Mouse (Mus musculus) cerebellum, adult (tissue): ENCODE data around the gene Lbr.

Experiments
- ATAC-seq: cut with Nextera tagmentation; 2 replicates; pipeline ENCODE4 v1.9.2; 2017; ENCODE audit warnings: mild to moderate bottlenecking, moderate library complexity, mixed read lengths; ENCODE audit not compliant: insufficient number of reproducible peaks, low FRiP score, low TSS enrichment

The Lbr gene

GRCm38 (mm10) chr1:181842781-181843180, at the start of gene Lbr:
TSS of gene Lbr (minus strand) at chr1:181843046.
- peak; percentile 16; the same call in 1 of the 2 replicates for ATAC-seq

- no peak for ATAC-seq
These were observed 46.8 kb upstream of the Lbr start for GRCm38 (mm10) chr1:181889670-181890069.

GRCm38 (mm10) chr1:181888801-181889200, 46.0 kb upstream of the Lbr start:
- peak; percentile 83 for ATAC-seq

- ATAC-seq: peak; percentile 70
These were observed 38.7 kb upstream of the Lbr start for GRCm38 (mm10) chr1:181881532-181881931.

- no peak for ATAC-seq
These were observed 38.0 kb upstream of the Lbr start for GRCm38 (mm10) chr1:181880752-181881325.

GRCm38 (mm10) chr1:181878436-181878835, 35.6 kb upstream of the Lbr start:
- no peak for ATAC-seq

- ATAC-seq: no peak
These were observed 34.2 kb upstream of the Lbr start for GRCm38 (mm10) chr1:181877088-181877487.

GRCm38 (mm10) chr1:181876656-181877055, 33.8 kb upstream of the Lbr start:
- ATAC-seq: no peak

GRCm38 (mm10) chr1:181873086-181873920, 30.5 kb upstream of the Lbr start:
- ATAC-seq: no peak

- ATAC-seq: no peak
These were observed 29.8 kb upstream of the Lbr start for GRCm38 (mm10) chr1:181872639-181873038.

GRCm38 (mm10) chr1:181866429-181867280, 23.8 kb upstream of the Lbr start:
- no peak for ATAC-seq

GRCm38 (mm10) chr1:181865863-181866216, 23.0 kb upstream of the Lbr start:
- no peak for ATAC-seq

GRCm38 (mm10) chr1:181864971-181865862, 22.4 kb upstream of the Lbr start:
- no peak for ATAC-seq

- no peak for ATAC-seq
These were observed 20.6 kb upstream of the Lbr start for GRCm38 (mm10) chr1:181863431-181863830.

GRCm38 (mm10) chr1:181862676-181863374, 20.0 kb upstream of the Lbr start:
- ATAC-seq: no peak

- ATAC-seq: no peak
These were observed 18.5 kb upstream of the Lbr start for GRCm38 (mm10) chr1:181861181-181861902.

- no peak for ATAC-seq
These were observed 17.8 kb upstream of the Lbr start for GRCm38 (mm10) chr1:181860659-181861058.

GRCm38 (mm10) chr1:181856329-181856728, 13.5 kb upstream of the Lbr start:
- no peak for ATAC-seq

- ATAC-seq: no peak
These were observed 12.0 kb upstream of the Lbr start for GRCm38 (mm10) chr1:181854829-181855228.
